Mouse (Mus musculus) liver, embryonic 11.5 days (tissue): ENCODE results near the gene Tspan9. TPM values are rescaled to one million over a fixed set of nuclear protein-coding genes. Genes with fewer than 3 reads are reported as not detected.

ENCODE experiments used
- ATAC-seq: fragments of 200-750 bp; cut with Nextera tagmentation; replicated peaks from 2 replicates; pipeline ENCODE4 v1.8.0; 2017; ENCODE audit warnings: moderate number of reproducible peaks, mild to moderate bottlenecking, moderate TSS enrichment, moderate library complexity; ENCODE audit not compliant: low FRiP score
- DNase-seq: peaks from one replicate; pipeline ENCODE4 v3.0.0-alpha.2; 2017; ENCODE audit warnings: low spot score
- H3K27ac ChIP-seq: fragments of 300-500 bp; sonication (generic); 2 replicates; pipeline ENCODE4 v1.5.1; 2014; ENCODE audit warnings: mild to moderate bottlenecking, low read depth, low read length, control low read depth
- H3K27me3 ChIP-seq: fragments of 300-500 bp; sonication (generic); replicated peaks from 2 replicates; pipeline ENCODE4 v1.6.1; 2014; ENCODE audit warnings: low read length, mixed read lengths; ENCODE audit not compliant: control insufficient read depth, insufficient read depth
- H3K36me3 ChIP-seq: fragments of 300-500 bp; sonication (generic); 2 replicates; pipeline ENCODE4 v1.6.1; 2014; ENCODE audit warnings: mild to moderate bottlenecking, low read length, moderate library complexity, mixed read lengths; ENCODE audit not compliant: control insufficient read depth, insufficient read depth
- H3K4me1 ChIP-seq: fragments of 300-500 bp; sonication (generic); replicated peaks from 2 replicates; pipeline ENCODE4 v1.6.1; 2014; ENCODE audit warnings: low read length, mixed read lengths; ENCODE audit not compliant: control insufficient read depth, insufficient read depth
- H3K4me2 ChIP-seq: fragments of 300-500 bp; sonication (generic); 2 replicates; pipeline ENCODE4 v1.6.1; 2014; ENCODE audit warnings: mild to moderate bottlenecking, control low read depth, moderate library complexity
- H3K4me3 ChIP-seq: fragments of 300-500 bp; sonication (generic); 2 replicates; pipeline ENCODE4 v1.5.1; 2014; ENCODE audit warnings: low read depth, low read length, control low read depth
- H3K9ac ChIP-seq: fragments of 300-500 bp; sonication (generic); 2 replicates; pipeline ENCODE4 v1.6.1; 2014; ENCODE audit warnings: low read depth, low read length, control low read depth
- H3K9me3 ChIP-seq: fragments of 300-500 bp; sonication (generic); 2 replicates; pipeline ENCODE4 v1.6.1; 2016; ENCODE audit warnings: low read length, inconsistent platforms, mixed read lengths; ENCODE audit not compliant: control insufficient read depth
- WGBS: fragments of 180-500 bp; shearing (Covaris S2); extraction: QIAGEN DNeasy Blood & Tissue Kit; methylation state at CpG from one replicate; pipeline ENCODE4 v1.1.7; 2014; 5-methylcytosine and 5-hydroxymethylcytosine counted together
- polyA plus RNA-seq: library from polyadenylated mRNA; unstranded; fragments of >200 nt; fragmentation: Nextera tagmentation; extraction: Ambion mirVana; gene quantifications from 2 replicates; pipeline ENCODE4 v1.2.1, GENCODE M21; 2014

Tspan9 gene
- polyA plus RNA-seq, 1 experiment from 2014 or later: 46.3 TPM

GRCm38 (mm10) chr6:128164632-128165031 is 21.2 kb upstream of the Tspan9 start:
- WGBS: 78% methylated on average over 7 of the region's 8 CpGs
- no peak for ATAC-seq

DNA sequence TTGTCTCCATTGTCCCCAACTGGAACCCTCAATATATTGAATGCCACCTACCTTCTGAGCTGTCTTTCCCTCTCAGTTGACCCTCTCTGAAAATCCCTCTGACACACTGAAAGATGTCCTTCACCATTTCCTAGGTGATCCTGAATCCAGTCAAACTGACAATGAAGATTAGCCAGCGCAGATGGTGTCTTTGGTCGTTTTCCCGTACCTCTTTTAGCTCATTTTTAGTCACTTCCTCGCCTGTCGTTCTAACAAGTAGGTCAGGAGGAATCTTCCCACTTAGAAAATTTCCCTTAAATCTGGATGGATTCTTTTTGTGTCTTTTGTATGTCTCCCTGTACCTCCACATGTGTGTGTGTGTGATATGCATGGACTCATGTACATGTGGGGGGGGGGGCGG is 15.7 kb upstream of the Tspan9 start:
- ATAC-seq (no peak), DNase-seq (no peak)
- Histone ChIP-seq H3K27me3 (no peaks in the 10 kb centered on the region), H3K9ac (no peak overlapping the region), H3K9me3 (no peaks in the 10 kb centered on the region), H3K27ac (no peak overlapping the region), H3K4me1 (no peaks in the 10 kb centered on the region), H3K4me3 (no peak overlapping the region), H3K4me2 (no peak overlapping the region), H3K36me3 (no peaks in the 10 kb centered on the region)
- 84% methylated on average over 6 of the region's 6 CpGs for WGBS

More at GRCm38 (mm10) chr6:128164632-128165031, 21.2 kb upstream of the Tspan9 start:
- no peak for DNase-seq
- Histone ChIP-seq H3K27me3 (no peaks in the 10 kb centered on the region), H3K4me1 (no peaks in the 10 kb centered on the region), H3K27ac (no peak overlapping the region), H3K9me3 (no peaks in the 10 kb centered on the region), H3K9ac (no peak overlapping the region), H3K36me3 (no peaks in the 10 kb centered on the region), H3K4me3 (no peak overlapping the region), H3K4me2 (no peak overlapping the region)

GRCm38 (mm10) chr6:128158031-128158430 is 14.6 kb upstream of the Tspan9 start:
- Histone ChIP-seq H3K36me3 (no peaks in the 10 kb centered on the region), H3K27ac (no peak overlapping the region), H3K9me3 (no peaks in the 10 kb centered on the region), H3K4me2 (no peak overlapping the region), H3K27me3 (no peaks in the 10 kb centered on the region), H3K4me1 (no peaks in the 10 kb centered on the region), H3K4me3 (no peak overlapping the region), H3K9ac (no peak overlapping the region)
- DNase-seq (no peak), ATAC-seq (no peak)
- WGBS: 71% methylated on average over 12 of the region's 12 CpGs

DNA sequence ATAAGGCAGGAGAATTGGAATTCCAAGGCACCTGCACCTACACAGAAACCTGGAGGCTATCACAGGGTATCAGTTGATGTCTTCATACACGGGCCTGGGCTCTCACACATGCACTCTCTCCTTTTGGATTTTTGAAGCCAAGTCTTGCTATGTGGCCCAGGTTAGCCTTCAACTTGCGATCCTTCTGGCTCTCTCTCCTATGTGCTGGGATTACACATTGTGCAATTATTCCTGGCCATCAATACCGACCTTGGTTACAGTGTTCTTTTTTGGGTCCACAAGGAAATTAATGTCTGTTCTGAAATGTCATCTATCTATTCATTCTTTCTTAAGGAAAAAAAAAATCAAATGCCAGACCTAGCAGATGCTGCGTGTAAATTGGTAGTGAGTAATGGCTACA is 13.1 kb upstream of the Tspan9 start:
- H3K4me1 ChIP-seq: no peaks in the 10 kb centered on the region
- no peak for ATAC-seq
- H3K9ac ChIP-seq: no peak overlapping the region
- H3K36me3 ChIP-seq: no peaks in the 10 kb centered on the region
- no peak for DNase-seq
- no peaks in the 10 kb centered on the region for H3K9me3 ChIP-seq
- no peaks in the 10 kb centered on the region for H3K27me3 ChIP-seq
- WGBS: 71% methylated on average over 4 of the region's 4 CpGs
- H3K27ac ChIP-seq: no peak overlapping the region
- H3K4me2 ChIP-seq: no peak overlapping the region
- H3K4me3 ChIP-seq: no peak overlapping the region

GRCm38 (mm10) chr6:128155935-128156334 is 12.5 kb upstream of the Tspan9 start:
- Histone ChIP-seq H3K4me2 (no peak overlapping the region), H3K27me3 (no peaks in the 10 kb centered on the region), H3K36me3 (no peaks in the 10 kb centered on the region), H3K4me3 (no peak overlapping the region), H3K9ac (no peak overlapping the region), H3K4me1 (no peaks in the 10 kb centered on the region), H3K9me3 (no peaks in the 10 kb centered on the region), H3K27ac (no peak overlapping the region)
- 73% methylated on average over 2 of the region's 2 CpGs for WGBS
- ATAC-seq (no peak), DNase-seq (no peak)

DNA sequence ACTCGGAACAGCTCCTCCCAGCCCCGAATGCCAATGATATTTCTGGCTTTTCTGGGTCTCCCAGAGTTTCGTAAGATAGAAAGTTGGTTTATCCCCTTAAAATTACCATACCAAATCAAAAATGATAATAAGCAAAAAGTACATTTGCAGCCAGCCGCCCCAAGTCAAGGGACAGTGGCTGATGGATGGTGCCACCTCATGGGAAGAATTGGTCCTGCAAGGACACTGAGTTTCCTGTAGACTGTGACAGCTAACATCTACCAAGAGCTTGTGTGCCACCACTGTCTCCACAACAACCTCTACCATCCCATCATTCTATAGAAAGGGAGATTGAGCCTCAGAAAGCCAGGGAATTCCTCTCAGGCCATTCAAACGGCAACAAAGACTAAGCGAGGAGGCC is 2.4 kb upstream of the Tspan9 start:
- no peak for ATAC-seq
- DNase-seq: no peak
- no peak overlapping the region for H3K4me3 ChIP-seq
- no peak overlapping the region for H3K4me2 ChIP-seq
- 0 out of 2 replicates have a peak, but pooled peaks cover 4% of the 10 kb centered on the region for H3K27me3 ChIP-seq
- H3K27ac ChIP-seq: no peak overlapping the region
- H3K9ac ChIP-seq: no peak overlapping the region
- H3K9me3 ChIP-seq: no peaks in the 10 kb centered on the region
- no peaks in the 10 kb centered on the region for H3K36me3 ChIP-seq
- H3K4me1 ChIP-seq: 0 out of 2 replicates have a peak, but pooled peaks cover 3% of the 10 kb centered on the region
- 58% methylated on average over 6 of the region's 6 CpGs for WGBS

GRCm38 (mm10) chr6:128142369-128143278 is 770 bp downstream of the Tspan9 start:
- Histone ChIP-seq H3K4me3 (peak overlapping the region; percentile 69), H3K9me3 (no peaks in the 10 kb centered on the region), H3K27ac (peak overlapping the region; percentile 32; the same call in 1 of the 2 replicates), H3K4me2 (peak overlapping the region; percentile 84), H3K36me3 (no peaks in the 10 kb centered on the region), H3K4me1 (0 out of 2 replicates have a peak, but pooled peaks cover 3% of the 10 kb centered on the region), H3K27me3 (0 out of 2 replicates have a peak, but pooled peaks cover 4% of the 10 kb centered on the region), H3K9ac (peak overlapping the region; percentile 58)
- 10% methylated on average over 20 of the region's 20 CpGs for WGBS
- peak; percentile 58 for DNase-seq
- peak; percentile 35 for ATAC-seq

GRCm38 (mm10) chr6:128140724-128141123 is 2.7 kb downstream of the Tspan9 start:
- 0 out of 2 replicates have a peak, but pooled peaks cover 3% of the 10 kb centered on the region for H3K4me1 ChIP-seq
- no peak for DNase-seq
- no peak for ATAC-seq
- 73% methylated on average over 6 of the region's 6 CpGs for WGBS
- no peaks in the 10 kb centered on the region for H3K36me3 ChIP-seq
- no peak overlapping the region for H3K9ac ChIP-seq
- H3K4me2 ChIP-seq: no peak overlapping the region
- 0 out of 2 replicates have a peak, but pooled peaks cover 4% of the 10 kb centered on the region for H3K27me3 ChIP-seq
- H3K27ac ChIP-seq: no peak overlapping the region
- H3K4me3 ChIP-seq: no peak overlapping the region
- no peaks in the 10 kb centered on the region for H3K9me3 ChIP-seq
